Mouse (Mus musculus) common myeloid progenitor, adult 5-6 weeks (primary cell): ENCODE data around the gene Ipo13. TPM values are rescaled to one million over a fixed set of nuclear protein-coding genes. Genes with fewer than 3 reads are reported as not detected.

ENCODE experiments used
- ATAC-seq: replicated peaks from 2 replicates; pipeline ENCODE4 v1.8.0; 2016; ENCODE audit warnings: low read depth, mild to moderate bottlenecking, moderate TSS enrichment, inconsistent platforms; ENCODE audit not compliant: poor library complexity, severe bottlenecking
- total RNA-seq: library from RNA; stranded (forward); fragments of 200-1000, 187-1606 nt; gene quantifications from 2 replicates; pipeline ENCODE4 v1.2.3, GENCODE M21; 2017

Gene Ipo13
- total RNA-seq, 1 experiment from 2014 or later: 17.9 TPM

DNA sequence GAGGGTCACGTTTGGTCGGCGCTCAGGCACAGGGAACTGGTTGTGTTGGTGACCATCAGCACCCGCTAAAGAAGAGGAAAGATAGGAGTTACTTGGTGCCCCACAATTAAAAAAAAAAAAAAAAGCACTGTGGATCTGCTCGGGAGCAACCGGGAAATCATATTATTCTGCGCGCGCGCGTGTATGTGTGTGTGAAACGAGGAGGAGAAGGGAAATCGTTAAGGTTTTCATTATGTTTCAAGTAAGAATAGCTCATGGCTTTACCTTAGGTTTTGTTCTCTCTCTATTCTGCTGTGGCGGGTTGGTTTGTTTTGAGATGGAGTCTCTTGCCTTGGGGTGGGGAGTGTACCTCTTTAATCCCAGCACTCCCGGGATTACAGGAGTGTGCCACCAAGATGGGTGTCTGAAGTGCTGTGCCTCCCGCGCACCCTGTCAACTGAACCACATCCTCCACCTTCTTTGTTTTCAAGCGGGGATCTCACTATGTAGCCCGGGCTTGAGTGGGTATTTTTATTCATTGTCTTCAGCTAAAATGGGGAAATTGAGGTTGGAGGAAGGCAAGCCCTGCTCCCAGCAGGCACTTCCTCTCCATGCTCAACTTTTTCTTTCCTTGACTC, 798 bp upstream of the Ipo13 start:
- peak; percentile 24 for ATAC-seq

DNA sequence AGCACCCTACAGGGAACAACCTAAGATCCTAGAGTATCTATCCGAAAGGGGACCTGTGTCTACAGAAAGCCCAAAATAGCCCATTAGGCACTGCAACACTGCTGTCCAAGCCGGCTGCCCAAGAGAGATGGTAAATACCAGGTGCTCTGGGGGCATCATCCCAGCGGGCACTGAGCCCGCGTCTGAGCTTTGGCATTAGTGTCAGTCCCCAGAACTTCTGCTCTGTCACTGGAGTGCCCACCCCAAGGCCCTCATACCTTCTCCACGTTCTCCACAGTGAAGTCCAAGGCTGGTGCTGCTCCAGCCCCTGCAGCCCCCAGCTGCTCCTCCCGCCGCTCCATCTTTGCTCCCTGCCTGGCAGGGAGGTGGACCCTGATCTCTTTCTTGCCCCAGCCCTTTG, 768 bp downstream of the Ipo13 start:
- no peak for ATAC-seq

DNA sequence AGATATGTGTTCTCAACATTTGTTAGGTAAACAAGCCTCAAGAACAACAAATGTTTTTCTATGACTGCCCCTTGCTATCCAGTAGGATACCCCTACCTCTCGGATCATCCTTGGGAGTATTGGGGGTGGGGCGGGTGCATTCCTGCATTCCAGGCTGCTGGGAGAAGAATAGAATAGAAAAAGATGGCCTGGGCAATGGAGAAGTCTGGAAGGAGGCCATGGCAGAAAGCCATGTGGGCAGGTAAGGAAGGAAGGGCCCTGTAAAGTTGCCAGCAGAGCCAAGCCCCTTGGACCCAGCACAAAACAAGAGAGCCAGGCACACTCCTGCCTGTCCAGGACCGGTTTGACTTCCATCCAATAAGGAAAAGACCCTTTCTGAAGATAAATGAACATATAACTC, 1.4 kb downstream of the Ipo13 start:
- ATAC-seq: no peak

DNA sequence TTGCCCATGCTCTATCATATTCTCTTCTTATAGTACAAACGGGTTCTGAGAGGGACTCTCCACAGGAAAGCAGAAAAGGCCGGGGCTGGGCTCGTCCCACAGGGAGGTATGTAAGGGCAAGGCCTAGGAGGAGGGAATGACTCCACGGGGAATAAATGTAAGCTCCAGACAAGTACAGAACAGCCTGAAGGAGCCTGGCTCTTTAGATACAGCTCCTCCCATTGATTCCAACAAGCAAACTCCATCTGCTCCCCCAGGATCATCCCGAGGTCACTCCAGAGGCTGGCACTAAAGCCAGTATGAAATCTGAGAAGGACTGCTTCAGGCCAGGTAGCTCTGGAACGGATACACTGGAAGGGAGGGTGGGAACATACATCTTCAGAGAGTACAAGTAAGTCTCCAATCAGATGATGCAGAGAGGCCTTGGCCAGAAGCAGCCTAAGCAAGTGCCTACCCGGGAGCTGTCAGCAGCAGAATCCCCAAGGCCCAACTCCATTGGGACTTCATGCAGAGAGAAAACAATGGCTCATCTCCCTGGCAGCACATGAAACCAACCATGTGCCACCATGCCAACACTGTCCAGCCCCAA, 2.0 kb downstream of the Ipo13 start:
- ATAC-seq: no peak

DNA sequence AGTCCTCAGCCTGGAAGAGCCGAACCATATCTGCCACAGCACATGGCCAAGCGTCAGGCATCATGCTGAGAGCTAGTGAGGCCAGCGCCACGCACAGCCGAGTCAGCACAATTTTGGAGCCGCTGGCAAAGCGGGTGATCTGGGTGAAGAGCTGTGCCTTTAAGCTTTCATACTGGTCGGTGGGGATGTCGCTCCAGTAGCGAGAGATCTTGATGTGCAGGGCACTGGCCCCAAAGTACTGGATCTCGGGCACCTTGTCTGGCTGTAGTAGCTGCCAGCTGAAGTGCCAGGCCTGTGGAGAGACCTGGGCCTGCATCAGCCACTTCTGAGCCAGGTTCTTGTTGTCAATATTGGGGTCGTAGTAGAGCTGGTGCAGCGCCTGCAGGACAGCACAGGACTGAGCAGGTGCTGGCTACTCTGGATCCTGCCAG, 2.7 kb downstream of the Ipo13 start:
- no peak for ATAC-seq

DNA sequence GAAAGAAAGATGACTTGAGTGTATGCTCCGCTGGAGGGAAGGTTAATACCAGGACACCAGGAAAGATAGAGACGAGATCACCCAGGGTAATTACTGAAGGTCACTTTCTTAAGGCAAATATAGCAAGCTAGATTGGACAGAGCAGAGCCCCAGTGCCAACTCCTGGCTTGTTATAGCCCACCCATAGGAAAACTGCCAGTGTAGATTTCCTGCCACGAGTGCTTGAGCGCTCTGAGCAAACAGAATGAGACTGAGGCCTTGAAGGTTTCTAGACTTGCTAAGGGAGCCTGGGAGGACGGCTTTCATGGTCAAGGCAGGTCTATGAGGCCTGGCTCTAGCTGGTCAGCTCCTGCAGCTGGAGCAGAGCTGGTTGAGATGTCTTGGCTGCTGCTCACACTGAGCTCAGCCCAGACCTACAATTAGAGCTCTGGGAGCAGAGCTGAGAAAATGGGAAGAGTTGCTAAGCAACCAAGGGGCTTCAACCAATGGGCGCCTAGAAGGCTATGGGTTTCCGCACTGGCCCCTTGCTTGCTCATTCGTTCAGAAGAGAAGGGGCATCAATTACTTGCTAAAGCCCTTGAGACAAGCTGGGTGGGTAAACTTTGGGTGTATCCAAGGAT, 5.9 kb downstream of the Ipo13 start:
- no peak for ATAC-seq

DNA sequence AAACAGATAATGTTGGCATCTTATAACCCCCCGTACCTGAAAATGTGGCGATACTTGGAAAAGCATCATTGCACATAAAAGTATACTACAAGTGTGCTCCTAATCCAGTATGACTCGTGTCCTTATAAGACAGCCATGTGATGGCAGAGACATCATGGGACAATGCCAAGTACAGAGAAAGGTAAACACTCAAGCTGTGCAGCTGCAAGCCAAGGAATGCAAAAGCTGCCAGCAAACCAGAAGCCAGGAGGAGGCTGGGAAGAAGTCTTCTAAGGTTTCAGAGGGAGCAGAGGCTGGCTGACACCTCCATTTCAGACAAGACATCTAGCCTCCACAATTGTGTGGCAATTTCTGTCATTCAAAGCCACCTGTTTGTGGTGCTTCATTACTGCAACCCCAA, 8.6 kb downstream of the Ipo13 start:
- ATAC-seq: no peak

DNA sequence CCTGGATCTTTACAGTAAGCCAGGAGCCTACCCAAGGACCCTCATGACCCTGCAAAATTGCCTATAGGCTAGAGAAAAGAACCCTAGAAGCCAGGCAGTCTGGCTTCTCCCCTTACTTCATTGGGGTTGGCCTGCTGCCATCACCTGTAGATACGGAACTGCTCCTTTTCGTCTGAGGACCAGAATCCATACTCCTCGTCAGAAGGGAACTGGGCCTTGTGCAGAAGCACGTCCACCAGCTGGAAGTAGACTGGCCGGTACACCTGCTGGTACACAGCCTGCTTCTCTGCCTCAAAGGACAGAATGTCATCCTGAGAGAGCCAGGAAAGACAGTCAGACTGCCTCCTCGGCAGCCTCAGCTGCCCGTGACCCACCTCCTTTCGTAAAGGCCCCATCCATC, 10.0 kb downstream of the Ipo13 start:
- no peak for ATAC-seq

DNA sequence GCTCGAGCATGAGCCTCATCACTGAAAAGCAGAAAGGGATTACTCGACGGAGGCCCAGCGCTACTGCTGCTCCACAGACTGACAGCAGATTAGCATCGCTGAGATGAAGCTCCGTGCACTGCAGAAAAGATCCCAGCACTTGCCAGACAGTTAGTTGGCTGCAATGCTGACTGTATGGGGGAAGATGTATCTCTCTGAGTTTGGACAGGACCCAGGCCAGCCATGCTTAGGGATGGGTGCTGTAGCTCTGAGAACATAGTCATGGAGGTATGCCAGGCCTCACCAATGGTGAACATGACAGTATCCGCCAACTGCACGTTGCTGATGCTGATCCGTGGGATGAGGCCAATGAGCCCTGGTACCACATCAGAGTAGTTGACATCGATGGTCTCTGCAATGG, 10.7 kb downstream of the Ipo13 start:
- no peak for ATAC-seq

DNA sequence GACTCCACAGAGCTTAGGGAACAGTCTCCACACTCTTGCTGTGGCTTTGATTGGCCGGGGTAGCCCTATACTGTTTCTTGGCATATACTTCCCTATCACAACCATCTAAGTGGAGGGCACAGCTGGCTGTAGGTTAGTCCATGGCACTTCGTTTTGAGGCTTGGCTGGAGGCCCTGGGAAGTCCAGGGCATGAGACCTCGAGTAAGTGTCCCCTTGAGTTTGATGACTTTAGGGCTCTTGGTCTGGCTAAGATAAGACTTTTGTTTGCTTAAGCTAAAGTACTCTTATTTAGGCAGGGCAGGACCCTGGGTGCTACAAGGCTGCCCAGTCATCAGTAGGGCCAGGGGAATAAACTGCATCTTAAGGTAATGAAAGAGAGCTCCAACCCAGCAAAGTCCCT, 16.7 kb downstream of the Ipo13 start:
- no peak for ATAC-seq

DNA sequence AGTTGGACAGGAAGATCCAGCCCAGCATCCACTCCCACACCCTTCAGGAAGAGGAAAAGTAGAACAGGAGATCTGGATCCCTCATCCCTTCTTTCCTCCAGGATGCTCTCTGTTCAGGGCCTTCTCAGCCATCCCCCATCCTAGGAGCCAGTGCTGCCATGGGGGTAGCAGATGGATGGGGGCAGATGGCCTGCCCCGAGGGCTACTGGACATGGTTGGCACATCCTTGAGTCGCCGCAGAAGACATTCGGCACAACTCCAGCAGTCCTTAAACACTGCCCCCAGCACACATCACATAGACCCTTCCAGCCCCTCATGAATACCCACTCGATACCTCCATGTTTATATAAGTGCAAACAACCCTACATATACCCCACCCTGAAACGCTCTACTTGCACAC, 18.8 kb downstream of the Ipo13 start:
- ATAC-seq: no peak

DNA sequence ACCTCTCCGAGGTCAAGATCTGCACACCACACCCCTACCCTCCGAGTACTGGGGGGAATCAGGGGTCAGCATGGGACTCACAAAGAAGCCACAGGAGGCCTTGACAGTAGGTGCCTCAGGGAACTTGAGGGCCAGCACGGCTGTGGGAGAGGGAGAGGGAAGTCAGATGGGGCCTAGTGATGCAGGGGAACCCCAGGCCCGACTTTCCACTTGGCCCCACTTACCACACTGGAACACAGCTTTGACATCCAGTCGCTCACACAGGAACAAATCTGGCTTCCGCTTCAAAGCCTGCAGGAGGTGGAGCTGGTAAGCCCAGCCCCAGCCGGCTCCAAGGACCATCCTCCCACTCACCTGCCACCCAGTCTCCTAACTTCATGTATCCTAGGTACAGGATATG, 19.5 kb downstream of the Ipo13 start:
- ATAC-seq: no peak

DNA sequence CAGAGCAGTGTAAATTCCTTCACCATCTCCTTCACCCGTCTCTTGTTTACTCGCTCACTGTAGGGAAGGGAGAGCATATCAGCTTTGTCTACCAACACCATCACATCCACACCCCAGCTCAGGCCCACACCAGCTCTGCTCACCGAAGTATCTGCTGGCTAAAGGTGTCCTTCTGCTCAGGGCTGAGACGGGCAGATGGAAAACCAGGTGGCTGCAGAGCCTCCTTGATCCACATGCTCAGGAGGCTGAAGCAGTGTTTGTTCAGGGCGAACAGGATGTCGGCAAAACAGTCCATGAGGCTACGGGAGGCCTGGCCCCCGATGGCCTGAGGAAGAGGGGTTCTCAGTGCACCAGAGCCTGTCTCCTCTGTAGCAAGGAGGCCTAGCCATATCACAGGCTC, 20.2 kb downstream of the Ipo13 start:
- no peak for ATAC-seq

DNA sequence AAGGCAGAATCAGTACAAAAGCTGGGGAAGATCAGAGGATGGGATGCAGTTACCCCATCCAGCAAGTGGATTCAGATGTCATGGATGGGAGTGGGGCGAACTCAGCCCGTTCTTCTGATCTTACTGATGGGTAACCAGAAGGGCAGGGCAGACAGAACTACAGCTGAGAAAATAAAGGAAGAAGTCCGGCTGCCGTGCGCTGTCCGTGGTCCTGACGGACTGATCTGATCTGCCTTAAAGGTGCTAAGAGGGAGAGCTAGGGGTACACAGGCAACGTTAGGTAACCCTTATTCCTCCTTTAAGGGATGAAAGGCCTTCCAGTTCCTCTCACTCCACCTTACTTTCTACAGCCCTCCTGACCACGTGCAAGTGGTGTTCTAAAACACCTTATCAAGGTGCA, 21.4 kb downstream of the Ipo13 start:
- peak; percentile 49 for ATAC-seq

DNA sequence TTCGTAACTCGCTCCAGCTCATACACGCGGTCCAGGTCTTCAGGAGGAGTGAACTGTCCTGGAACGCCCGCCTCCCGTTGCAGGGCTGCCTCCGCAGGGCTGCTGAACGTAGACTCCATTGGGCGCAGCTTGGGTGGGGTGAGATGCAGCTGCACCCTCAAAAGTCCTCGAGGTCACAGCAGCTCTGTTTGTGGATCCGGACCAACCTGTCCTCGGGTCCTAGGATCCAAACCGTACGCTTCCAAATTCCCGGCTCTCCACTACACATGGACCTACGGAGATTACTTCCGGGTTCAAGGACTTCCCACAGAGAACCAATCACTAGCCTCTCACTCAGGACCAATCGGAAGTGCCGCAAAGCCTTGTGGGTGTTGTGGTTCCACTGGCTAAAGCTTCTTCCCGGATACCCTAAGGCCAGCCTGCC, 23.0 kb downstream of the Ipo13 start, which contains the start of gene Dph2:
Gene Dph2 (minus strand): TSS at position 295 of the 424 bp plus-strand sequence.
- peak; percentile 93 for ATAC-seq

DNA sequence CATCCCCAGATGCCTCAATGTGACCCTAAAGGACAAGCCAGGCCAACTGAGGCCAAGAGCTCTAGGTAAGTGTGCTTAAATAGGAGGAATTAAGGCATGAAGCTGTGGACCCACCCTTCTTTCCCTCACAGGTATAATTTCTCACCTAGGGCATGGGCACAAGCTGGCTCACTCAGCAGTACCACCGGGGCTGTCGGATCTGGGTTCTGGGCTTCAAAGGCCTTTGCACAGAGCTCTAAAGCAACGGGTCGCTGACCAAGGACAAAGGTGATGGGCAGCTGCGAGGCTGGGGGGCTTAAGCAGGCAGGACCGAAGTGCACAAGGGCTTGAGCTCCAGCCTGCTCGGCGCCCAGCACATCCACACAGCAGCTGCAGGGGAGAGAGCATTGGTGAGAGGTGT, 24.0 kb downstream of the Ipo13 start:
- no peak for ATAC-seq

DNA sequence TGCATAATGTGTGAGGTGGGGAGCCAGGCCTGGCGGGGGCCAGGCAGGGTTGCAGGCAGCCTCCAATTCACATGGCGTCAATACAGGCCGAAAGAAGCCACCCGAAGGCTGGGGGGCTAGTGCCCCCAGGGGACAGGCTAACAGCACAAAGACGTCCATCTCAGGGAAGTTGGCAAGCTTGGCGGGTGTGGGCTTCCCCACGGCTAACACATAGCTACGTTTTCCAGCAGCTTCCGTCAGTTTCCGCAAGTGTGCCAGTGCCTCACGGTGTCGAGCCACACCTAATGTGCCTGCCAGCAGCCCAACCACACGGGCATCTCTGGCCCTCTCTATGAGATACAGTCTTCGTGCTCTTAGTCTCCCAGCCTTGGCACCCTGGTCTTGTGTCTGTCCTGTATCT, 24.8 kb downstream of the Ipo13 start:
- no peak for ATAC-seq

DNA sequence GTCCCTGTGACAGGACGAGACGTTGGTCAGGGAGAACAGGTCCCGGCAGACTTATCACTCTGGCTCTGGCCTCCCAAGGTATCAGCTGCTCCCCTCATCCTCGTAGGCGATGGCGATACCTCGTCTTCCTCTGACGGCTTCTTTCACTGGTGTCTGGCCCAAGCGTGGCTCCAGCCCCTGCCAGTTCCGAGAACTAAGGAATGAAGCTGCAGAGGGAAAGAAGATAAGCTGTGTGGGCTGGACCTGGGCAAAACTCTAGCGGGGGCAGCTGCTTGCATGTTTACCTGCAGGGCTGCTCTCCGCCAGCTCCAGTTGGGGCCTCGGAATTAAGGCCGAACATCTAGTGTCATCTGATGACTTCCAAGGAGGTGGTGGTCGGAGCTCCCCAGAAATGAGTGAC, 25.3 kb downstream of the Ipo13 start:
- no peak for ATAC-seq

DNA sequence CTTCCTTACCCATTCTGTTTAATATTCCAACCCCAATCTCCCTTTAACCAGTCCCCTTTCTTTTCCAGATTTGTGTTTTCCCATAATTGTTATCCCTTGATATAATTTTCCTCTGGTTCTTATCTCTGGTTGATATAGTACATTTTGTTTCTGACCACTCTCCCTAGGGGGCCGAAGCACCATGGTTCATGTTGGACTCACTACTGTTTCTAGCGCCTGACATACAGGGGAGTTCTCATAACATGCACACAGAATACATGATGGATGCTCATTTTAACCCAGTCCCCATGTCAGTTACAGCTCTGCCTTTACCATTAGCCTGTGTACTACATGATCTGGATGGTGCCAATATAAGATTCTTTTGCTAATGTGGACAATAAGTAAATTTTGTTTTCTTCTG, 26.9 kb downstream of the Ipo13 start:
- no peak for ATAC-seq

DNA sequence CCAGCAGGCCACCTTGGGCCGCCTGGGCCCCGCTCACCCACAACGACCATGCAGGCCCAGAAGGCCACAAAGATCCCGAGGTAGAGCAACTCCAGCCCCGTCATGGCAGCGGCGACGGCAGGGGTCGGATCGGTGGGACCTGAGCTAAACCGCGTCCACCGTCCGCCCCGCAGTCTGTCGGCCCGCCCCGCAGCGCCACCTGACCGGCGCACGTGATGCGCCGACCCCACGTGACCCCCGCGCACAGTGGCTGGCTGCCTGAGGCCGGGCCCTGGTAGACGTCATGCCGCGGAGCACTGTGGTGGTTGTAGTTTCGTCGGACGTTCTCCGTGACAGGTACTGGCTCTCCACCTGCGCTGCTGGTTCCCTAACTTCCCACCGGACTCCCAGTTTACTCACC, 27.7 kb downstream of the Ipo13 start, which contains the start of gene Atp6v0b:
Gene Atp6v0b (minus strand): TSS at position 201 of the 400 bp plus-strand sequence.
- peak; percentile 71 for ATAC-seq

DNA sequence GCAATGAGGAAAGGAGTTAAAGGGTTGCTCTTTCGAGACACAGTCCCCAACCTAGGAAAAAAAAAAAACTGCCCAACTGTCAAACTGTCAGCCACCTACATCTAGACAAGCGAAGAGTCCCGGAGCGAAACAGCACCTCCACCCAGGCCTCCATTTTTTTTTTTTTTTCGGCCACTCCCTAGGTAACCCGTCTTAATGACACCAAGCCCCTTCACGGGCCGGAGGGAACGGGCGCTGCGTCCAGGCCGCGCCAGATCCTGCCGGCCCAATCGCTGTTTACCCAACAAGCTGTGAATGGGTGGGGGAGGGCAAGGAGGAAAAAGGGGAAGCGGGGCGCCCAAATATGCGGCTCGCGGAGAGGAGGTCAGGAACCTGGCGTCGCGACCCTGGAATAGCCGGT, 28.2 kb downstream of the Ipo13 start:
- peak; percentile 27; the same call in 1 of the 2 replicates for ATAC-seq

DNA sequence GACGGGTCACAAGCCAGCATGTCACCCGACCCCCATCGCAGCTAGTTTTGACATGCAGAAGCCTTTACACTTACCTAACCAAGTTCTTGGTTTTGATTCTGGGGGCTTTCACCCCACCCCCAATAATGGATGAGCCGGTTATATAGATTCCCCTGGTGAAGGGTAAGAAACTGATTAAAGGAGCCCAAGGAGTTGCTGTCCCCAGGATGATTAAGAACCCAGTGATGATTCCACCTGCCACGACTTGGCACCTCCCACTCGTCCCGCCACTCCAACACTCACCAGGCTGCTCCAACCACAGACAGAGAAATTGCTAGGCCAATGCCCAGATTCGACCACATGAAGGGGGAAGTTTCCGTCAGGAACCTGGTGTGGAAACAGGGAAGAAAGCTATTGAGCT, 28.8 kb downstream of the Ipo13 start:
- ATAC-seq: no peak
